16 mouse cellular contexts compared by ENCODE assay signal in genomic region chr8:85122995-85123394, GRCm38 (mm10). TPM values are rescaled to one million over a fixed set of nuclear protein-coding genes. Genes with fewer than 3 reads are reported as not detected.
"Had no signal": no experiment of that assay in that cellular context is flagged by ENCODE, and none has a peak within 500 bp of the region (broad histone marks: within the 10 kb centered on the region; RNA-seq: fewer than 3 reads in every experiment).

Gene Zfp791, minus strand, starts transcription at chr8:85123095.

- DNase-seq: left cerebral cortex, postnatal 4 days; liver; liver, embryonic 13.5 days; liver, postnatal 0 days; lung, adult 18-20 months; lung, adult 2 months; lung, embryonic 14.5 days; lung, postnatal 10 days; lung, postnatal 14 days; lung, postnatal 36 days; lung, postnatal 4 days; midbrain, embryonic 14.5 days had no signal

RNA-seq across cellular contexts. Expression of gene Zfp791, which starts in this region (rescaled TPM):
- total RNA-seq: megakaryocyte progenitor cell, adult 5-6 weeks; megakaryocyte, adult 5-6 weeks; megakaryocyte-erythroid progenitor cell, adult 5-6 weeks; monocyte, adult 5-6 weeks had no signal
